Mouse (Mus musculus) hindbrain, embryonic 11.5 days (tissue): ENCODE results near the gene Fer1l5. TPM values are rescaled to one million over a fixed set of nuclear protein-coding genes. Genes with fewer than 3 reads are reported as not detected.

Source experiments
- ATAC-seq: fragments of 200-750 bp; cut with Nextera tagmentation; 2 replicates; pipeline ENCODE4 v1.8.0; 2017; ENCODE audit warnings: mild to moderate bottlenecking, moderate TSS enrichment, moderate library complexity; ENCODE audit not compliant: low FRiP score
- DNase-seq: peaks from one replicate; pipeline ENCODE4 v3.0.0-alpha.2; 2015; ENCODE audit warnings: low spot score
- H3K27ac ChIP-seq: fragments of 300-500 bp; sonication (generic); 2 replicates; pipeline ENCODE4 v1.5.1; 2014; ENCODE audit warnings: mild to moderate bottlenecking, low read depth, low read length
- H3K27me3 ChIP-seq: fragments of 300-500 bp; sonication (generic); 2 replicates; pipeline ENCODE4 v1.6.1; 2014; ENCODE audit warnings: mild to moderate bottlenecking, low read length, moderate library complexity, mixed read lengths; ENCODE audit not compliant: control insufficient read depth, insufficient read depth
- H3K36me3 ChIP-seq: fragments of 300-500 bp; sonication (generic); 2 replicates; pipeline ENCODE4 v1.6.1; 2014; ENCODE audit warnings: mild to moderate bottlenecking, low read length, moderate library complexity, mixed read lengths; ENCODE audit not compliant: control insufficient read depth, insufficient read depth
- H3K4me1 ChIP-seq: fragments of 300-500 bp; sonication (generic); replicated peaks from 2 replicates; pipeline ENCODE4 v1.6.1; 2014; ENCODE audit warnings: low read length, mixed read lengths; ENCODE audit not compliant: control insufficient read depth, insufficient read depth
- H3K4me2 ChIP-seq: fragments of 300-500 bp; sonication (generic); replicated peaks from 2 replicates; pipeline ENCODE4 v1.6.1; 2014; ENCODE audit warnings: mild to moderate bottlenecking, low read depth, low read length
- H3K4me3 ChIP-seq: fragments of 300-500 bp; sonication (generic); 2 replicates; pipeline ENCODE4 v1.5.1; 2014; ENCODE audit warnings: low read depth, low read length
- H3K9ac ChIP-seq: fragments of 300-500 bp; sonication (generic); 2 replicates; pipeline ENCODE4 v1.6.1; 2014; ENCODE audit warnings: low read depth, low read length
- H3K9me3 ChIP-seq: fragments of 300-500 bp; sonication (generic); 2 replicates; pipeline ENCODE4 v1.6.1; 2016; ENCODE audit warnings: low read length; ENCODE audit not compliant: control insufficient read depth
- WGBS: fragments of 180-500 bp; shearing (Covaris S2); extraction: QIAGEN DNeasy Blood & Tissue Kit; methylation state at CpG from one replicate; pipeline ENCODE4 v1.1.7; 2014; 5-methylcytosine and 5-hydroxymethylcytosine counted together
- polyA plus RNA-seq: library from polyadenylated mRNA; unstranded; fragments of >200 nt; fragmentation: Nextera tagmentation; extraction: Ambion mirVana; gene quantifications from 2 replicates; pipeline ENCODE4 v1.2.1, GENCODE M21; 2014

Gene Fer1l5
- polyA plus RNA-seq, result 1.1 and 1.2 TPM in 2 replicates

DNA sequence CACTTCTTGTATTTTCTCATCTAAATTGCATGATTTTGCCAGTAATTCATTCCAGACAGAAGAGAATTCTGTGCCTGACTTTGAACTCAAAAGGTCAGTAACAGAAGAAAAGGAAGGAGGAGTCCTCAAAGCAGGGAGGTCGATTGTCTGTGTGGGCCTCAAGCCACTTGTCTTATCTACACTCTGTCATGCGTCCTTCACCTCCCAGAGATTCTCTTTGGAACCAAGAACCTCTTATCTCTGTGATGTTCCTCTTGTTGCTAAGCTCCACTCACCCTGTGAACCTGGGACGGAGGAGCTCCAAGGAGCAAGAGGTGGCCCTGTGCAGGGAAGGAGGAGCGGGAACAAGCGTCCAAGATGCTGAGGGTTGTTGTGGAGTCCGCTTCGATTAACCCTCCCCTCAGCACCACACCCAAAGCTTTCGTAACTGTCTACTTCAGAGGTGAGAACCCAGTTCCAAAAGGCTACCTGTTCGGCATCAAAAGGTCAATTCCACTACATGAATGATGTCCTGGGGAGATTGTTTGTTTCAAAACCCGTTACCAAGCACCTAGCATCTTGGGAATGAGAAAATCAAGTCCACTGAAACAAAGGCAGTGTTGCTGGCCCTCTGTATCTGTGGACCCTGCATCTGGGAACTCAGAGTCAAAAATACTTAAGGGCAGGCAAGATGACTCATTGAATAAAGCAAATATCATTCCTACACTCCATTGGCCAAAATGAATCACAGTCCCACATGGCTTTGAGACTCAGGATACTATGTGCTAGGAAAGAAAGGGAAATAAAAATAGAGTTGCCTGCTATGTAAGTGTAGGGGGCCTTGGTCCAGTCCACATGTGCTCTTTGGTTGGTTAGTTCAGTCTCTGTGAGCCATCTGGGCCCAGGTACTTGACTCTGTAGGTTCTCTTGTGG is at the start of gene Fer1l5:
Gene Fer1l5 (plus strand): TSS at position 358 of the 912 bp plus-strand sequence.
- H3K36me3 ChIP-seq, result no peaks in the 10 kb centered on the region
- DNase-seq, result no peak
- H3K27me3 ChIP-seq, result no peaks in the 10 kb centered on the region
- WGBS, result 84% methylated on average over 10 of the region's 10 CpGs
- H3K27ac ChIP-seq, result no peak within 1 kb of the TSS
- peaks cover 4% of the 10 kb centered on the region; the same call in 1 of the 2 replicates for H3K4me1 ChIP-seq
- ATAC-seq, result no peak
- H3K4me2 ChIP-seq, result no peak within 1 kb of the TSS
- H3K4me3 ChIP-seq, result no peak within 1 kb of the TSS
- H3K9me3 ChIP-seq, result no peaks in the 10 kb centered on the region
- H3K9ac ChIP-seq, result no peak within 1 kb of the TSS

- Histone ChIP-seq H3K27me3 (no peaks in the 10 kb centered on the region), H3K9me3 (no peaks in the 10 kb centered on the region), H3K4me1 (no peaks in the 10 kb centered on the region), H3K4me2 (no peak overlapping the region), H3K36me3 (no peaks in the 10 kb centered on the region), H3K27ac (no peak overlapping the region), H3K4me3 (no peak overlapping the region), H3K9ac (no peak overlapping the region)
- DNase-seq (no peak), ATAC-seq (no peak)
- WGBS, result 69% methylated on average over 9 of the region's 9 CpGs
These were observed 49.0 kb upstream of the Fer1l5 start for GRCm38 (mm10) chr1:36323076-36323475.

GRCm38 (mm10) chr1:36323746-36324448 is 48.2 kb upstream of the Fer1l5 start:
- 59% methylated on average over 8 of the region's 8 CpGs for WGBS
- H3K9ac ChIP-seq, result no peak overlapping the region
- no peak overlapping the region for H3K4me3 ChIP-seq
- no peaks in the 10 kb centered on the region for H3K9me3 ChIP-seq
- H3K27me3 ChIP-seq, result no peaks in the 10 kb centered on the region
- no peak; the same call in 1 of the 2 replicates for ATAC-seq
- no peak overlapping the region for H3K27ac ChIP-seq
- no peaks in the 10 kb centered on the region for H3K36me3 ChIP-seq
- no peak overlapping the region for H3K4me2 ChIP-seq
- no peaks in the 10 kb centered on the region for H3K4me1 ChIP-seq
- DNase-seq, result peak; percentile 39

- 94% methylated on average over 2 of the region's 2 CpGs for WGBS
- H3K27ac ChIP-seq, result no peak overlapping the region
- no peaks in the 10 kb centered on the region for H3K4me1 ChIP-seq
- DNase-seq, result no peak
- H3K9ac ChIP-seq, result no peak overlapping the region
- H3K9me3 ChIP-seq, result no peaks in the 10 kb centered on the region
- H3K4me2 ChIP-seq, result no peak overlapping the region
- ATAC-seq, result no peak
- no peaks in the 10 kb centered on the region for H3K27me3 ChIP-seq
- H3K4me3 ChIP-seq, result no peak overlapping the region
- H3K36me3 ChIP-seq, result no peaks in the 10 kb centered on the region
These were observed 46.2 kb upstream of the Fer1l5 start for GRCm38 (mm10) chr1:36325900-36326321.

GRCm38 (mm10) chr1:36326815-36327214 is 45.3 kb upstream of the Fer1l5 start:
- Histone ChIP-seq H3K4me1 (no peaks in the 10 kb centered on the region), H3K36me3 (no peaks in the 10 kb centered on the region), H3K27ac (no peak overlapping the region), H3K4me3 (no peak overlapping the region), H3K27me3 (no peaks in the 10 kb centered on the region), H3K4me2 (no peak overlapping the region), H3K9ac (no peak overlapping the region), H3K9me3 (no peaks in the 10 kb centered on the region)
- 91% methylated on average over 2 of the region's 2 CpGs for WGBS
- DNase-seq (no peak), ATAC-seq (no peak)

- H3K4me2 ChIP-seq, result no peak overlapping the region
- ATAC-seq (no peak), DNase-seq (no peak)
- no peak overlapping the region for H3K9ac ChIP-seq
- H3K36me3 ChIP-seq, result 0 out of 2 replicates have a peak, but pooled peaks cover 7% of the 10 kb centered on the region
- 74% methylated on average over 6 of the region's 6 CpGs for WGBS
- no peaks in the 10 kb centered on the region for H3K9me3 ChIP-seq
- H3K27ac ChIP-seq, result no peak overlapping the region
- H3K4me3 ChIP-seq, result no peak overlapping the region
- H3K27me3 ChIP-seq, result no peaks in the 10 kb centered on the region
- H3K4me1 ChIP-seq, result no peaks in the 10 kb centered on the region
These were observed 40.3 kb upstream of the Fer1l5 start for GRCm38 (mm10) chr1:36331743-36332142.

DNA sequence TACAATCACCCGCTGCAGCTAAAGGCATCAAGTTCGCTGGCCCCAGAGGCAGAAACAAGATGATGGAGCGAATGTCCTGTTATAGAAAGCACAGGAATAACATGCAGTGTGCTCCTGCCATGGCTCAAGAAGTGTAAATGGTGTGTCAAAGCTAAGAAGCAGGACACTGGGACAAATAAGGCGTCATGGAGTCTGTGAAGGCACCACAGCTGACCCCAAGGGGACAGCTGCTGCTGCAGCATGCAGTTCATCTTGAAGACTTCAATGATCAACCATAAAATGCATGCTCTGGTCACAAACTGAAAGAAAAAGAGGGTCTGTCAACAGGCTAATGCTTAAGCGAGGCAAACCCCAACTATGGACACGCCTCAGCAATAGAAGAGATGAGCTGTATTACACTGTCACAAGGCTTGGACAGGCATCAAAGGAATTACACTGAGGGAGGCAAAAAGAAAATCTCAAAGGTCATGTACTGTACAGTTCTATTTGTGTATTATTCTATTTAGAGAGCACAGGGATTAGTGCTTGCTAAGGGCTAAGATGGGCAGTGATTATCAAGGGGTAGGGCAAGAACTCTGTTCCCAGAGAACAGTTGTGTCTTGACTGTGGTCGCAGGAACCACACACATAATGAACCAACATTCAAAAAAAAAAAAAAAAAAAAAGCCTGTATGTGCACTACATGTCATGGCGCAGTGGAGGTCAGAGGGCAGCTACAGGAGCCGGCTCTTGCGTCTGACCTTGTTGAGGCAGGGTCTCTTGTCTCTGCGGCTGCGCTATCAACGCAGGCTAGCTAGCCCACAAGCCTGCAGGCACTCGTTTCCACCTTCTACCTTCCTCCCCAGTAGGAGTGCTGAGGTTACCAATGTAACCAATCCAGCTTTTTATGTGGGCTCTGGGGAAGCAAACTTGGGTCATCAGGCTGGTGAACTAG is 38.9 kb upstream of the Fer1l5 start:
- Histone ChIP-seq H3K4me2 (no peak overlapping the region), H3K4me1 (no peaks in the 10 kb centered on the region), H3K9ac (no peak overlapping the region), H3K27ac (no peak overlapping the region), H3K36me3 (peaks cover 16% of the 10 kb centered on the region; the same call in 1 of the 2 replicates), H3K27me3 (no peaks in the 10 kb centered on the region), H3K4me3 (no peak overlapping the region), H3K9me3 (no peaks in the 10 kb centered on the region)
- DNase-seq (no peak), ATAC-seq (no peak)
- WGBS, result 80% methylated on average over 14 of the region's 14 CpGs

- Histone ChIP-seq H3K4me1 (no peaks in the 10 kb centered on the region), H3K9ac (no peak overlapping the region), H3K9me3 (no peaks in the 10 kb centered on the region), H3K4me3 (no peak overlapping the region), H3K27me3 (no peaks in the 10 kb centered on the region), H3K27ac (no peak overlapping the region), H3K36me3 (peaks cover 20% of the 10 kb centered on the region), H3K4me2 (no peak overlapping the region)
- no peak for ATAC-seq
- DNase-seq, result no peak
- WGBS, result 97% methylated on average over 6 of the region's 6 CpGs
These were observed 29.5 kb upstream of the Fer1l5 start for GRCm38 (mm10) chr1:36342547-36342946.
